Mouse (Mus musculus): Measurements from ENCODE around the gene Psmd9.

The Psmd9 gene

GRCm38 (mm10) chr5:123169284-123169683 is at the start of gene Psmd9:
Gene Psmd9, plus strand, starts transcription at chr5:123169413.
- no peak for DNase-seq

GRCm38 (mm10) chr5:123120624-123121215 is 48.5 kb upstream of the Psmd9 start:
- DNase-seq: no peak

- DNase-seq: no peak
Observed at GRCm38 (mm10) chr5:123122181-123122580, 47.0 kb upstream of the Psmd9 start.

GRCm38 (mm10) chr5:123125105-123125504 is 44.1 kb upstream of the Psmd9 start:
- no peak for DNase-seq

GRCm38 (mm10) chr5:123125638-123126406 is 43.4 kb upstream of the Psmd9 start:
- peak; percentile 67 to 72 for DNase-seq

GRCm38 (mm10) chr5:123127031-123127430 is 42.2 kb upstream of the Psmd9 start:
- DNase-seq: peak in 1 of 2 experiments; percentile 13

- peak; percentile 80 to 85 for DNase-seq
Observed at GRCm38 (mm10) chr5:123128426-123129169, 40.6 kb upstream of the Psmd9 start.

GRCm38 (mm10) chr5:123129170-123129757 is 39.9 kb upstream of the Psmd9 start:
- DNase-seq: no peak

- peak in 1 of 2 experiments; percentile 3 for DNase-seq
Observed at GRCm38 (mm10) chr5:123130030-123130813, 39.0 kb upstream of the Psmd9 start.

- peak in 1 of 2 experiments; percentile 12 for DNase-seq
Observed at GRCm38 (mm10) chr5:123130814-123131148, 38.4 kb upstream of the Psmd9 start.

- peak; percentile 89 to 94 for DNase-seq
Observed at GRCm38 (mm10) chr5:123132308-123133071, 36.7 kb upstream of the Psmd9 start, which contains the start of gene Rhof. Gene Rhof, minus strand, starts transcription at chr5:123132692.

GRCm38 (mm10) chr5:123133083-123133783 is 36.0 kb upstream of the Psmd9 start:
- DNase-seq: peak; percentile 77 to 90

GRCm38 (mm10) chr5:123133784-123134143 is 35.4 kb upstream of the Psmd9 start:
- DNase-seq: no peak

GRCm38 (mm10) chr5:123134186-123134874 is 34.9 kb upstream of the Psmd9 start:
- DNase-seq: peak in 1 of 2 experiments; percentile 10

- DNase-seq: no peak
Observed at GRCm38 (mm10) chr5:123134875-123135382, 34.3 kb upstream of the Psmd9 start.

GRCm38 (mm10) chr5:123135471-123136360 is 33.5 kb upstream of the Psmd9 start:
- peak; percentile 46 to 51 for DNase-seq

GRCm38 (mm10) chr5:123136361-123137043 is 32.7 kb upstream of the Psmd9 start:
- DNase-seq: peak; percentile 55 to 60
